Mouse (Mus musculus): ENCODE results near the gene Lrrc1. TPM values are rescaled to one million over a fixed set of nuclear protein-coding genes. Genes with fewer than 3 reads are reported as not detected.

The Lrrc1 gene
- total and polyA plus RNA-seq, 3 experiments = 5.3 to 12.1 TPM; not detected in 1

DNA sequence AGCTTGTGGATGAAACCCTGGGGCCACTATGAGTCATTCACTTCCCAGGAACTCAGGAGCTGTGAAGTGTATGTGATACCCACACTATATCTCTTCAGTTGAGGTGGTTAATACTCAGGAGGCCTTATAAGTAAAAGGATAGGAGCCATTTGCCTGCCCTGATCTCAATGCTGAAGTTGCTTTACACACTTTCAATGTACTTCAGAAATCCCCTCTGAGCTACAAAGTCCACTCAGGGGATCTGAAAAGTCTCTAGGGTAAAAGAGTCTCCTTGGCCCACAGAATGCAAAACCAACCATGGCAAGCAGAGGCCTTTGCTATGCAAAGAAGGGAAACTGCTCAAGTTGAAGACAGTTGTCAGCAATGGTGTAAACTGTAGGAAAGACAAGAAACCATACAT lies 17.2 kb upstream of the Lrrc1 start:
- Histone ChIP-seq H3K9ac (ENCODE audit: control insufficient read depth, low read depth, low read length, poor library complexity, severe bottlenecking) (no peak overlapping the region), H3K27me3 (ENCODE audit: control insufficient read depth in 1 of 2, insufficient read depth in 2 of 2, low read length in 2 of 2) (peaks cover 0 to 2% of the 10 kb centered on the region in 2 experiments; a peak in 1 of 4 replicates), H3K9me3 (replicated peaks; ENCODE audit: insufficient read depth, low read length) (no peaks in the 10 kb centered on the region), H3K27ac (ENCODE audit: control insufficient read depth, low read depth, low read length) (no peak overlapping the region), H3K36me3 (ENCODE audit: control insufficient read depth in 1 of 2, insufficient read depth in 2 of 2, low read length in 2 of 2) (no peaks in the 10 kb centered on the region), H3K4me1 (ENCODE audit: control insufficient read depth in 1 of 2, insufficient read depth in 2 of 2, low read length in 2 of 2) (no peaks in the 10 kb centered on the region; a peak in 1 of 4 replicates), H3K79me2 (ENCODE audit: control insufficient read depth, insufficient read depth, low read length, poor library complexity) (no peaks in the 10 kb centered on the region), H3K4me3 (ENCODE audit: control insufficient read depth in 1 of 2, insufficient read depth in 1 of 2, low read depth in 2 of 2, low read length in 2 of 2) (no peak overlapping the region)
- DNase-seq (ENCODE audit: low read depth, low spot score) = no peak
- no peak for TF ChIP-seq NRF1 (IDR thresholded peaks at IDR 0.05; ENCODE audit: insufficient read depth, low read depth, low read length, poor library complexity, severe bottlenecking)
- TF ChIP-seq RAD21 (IDR thresholded peaks at IDR 0.05; ENCODE audit: low read depth, low read length) = no peak
- no peak for TF ChIP-seq ETS1 (IDR thresholded peaks at IDR 0.05; ENCODE audit: low read depth, low read length)
- no peak for TF ChIP-seq TCF12 (IDR thresholded peaks at IDR 0.05; ENCODE audit: low read depth, low read length)
- no peak for TF ChIP-seq ZC3H11A (IDR thresholded peaks at IDR 0.05; ENCODE audit: low read depth, low read length)
- TF ChIP-seq UBTF (IDR thresholded peaks at IDR 0.05; ENCODE audit: borderline replicate concordance, insufficient read depth, low read depth, low read length) = no peak

DNA sequence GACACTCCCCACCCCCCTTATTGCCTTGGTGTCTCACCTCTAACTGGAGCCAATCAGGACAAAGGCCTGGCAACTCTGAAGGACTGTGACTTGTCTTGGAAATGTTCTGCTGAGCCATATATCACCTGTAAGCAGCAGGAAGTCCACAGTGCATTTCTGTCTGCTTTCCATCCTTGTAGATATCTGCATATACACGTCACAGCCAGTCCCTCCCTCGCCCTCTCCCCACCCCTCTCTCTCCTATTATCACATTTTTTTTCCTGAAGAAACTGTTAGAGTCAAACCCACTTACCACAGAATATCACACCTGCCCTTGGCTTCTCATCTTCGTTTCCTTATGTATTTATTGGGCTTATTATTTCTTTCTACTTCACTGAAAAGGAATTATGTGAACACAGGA lies 13.3 kb upstream of the Lrrc1 start:
- H3K27ac ChIP-seq (ENCODE audit: control insufficient read depth, low read depth, low read length) = no peak overlapping the region
- no peaks in the 10 kb centered on the region for H3K9me3 ChIP-seq (replicated peaks; ENCODE audit: insufficient read depth, low read length)
- H3K36me3 ChIP-seq (ENCODE audit: control insufficient read depth in 1 of 2, insufficient read depth in 2 of 2, low read length in 2 of 2) = no peaks in the 10 kb centered on the region
- DNase-seq (ENCODE audit: low read depth, low spot score) = peak; percentile 37
- no peaks in the 10 kb centered on the region for H3K79me2 ChIP-seq (ENCODE audit: control insufficient read depth, insufficient read depth, low read length, poor library complexity)
- H3K27me3 ChIP-seq (ENCODE audit: control insufficient read depth in 1 of 2, insufficient read depth in 2 of 2, low read length in 2 of 2) = no peaks in the 10 kb centered on the region
- H3K4me1 ChIP-seq (ENCODE audit: control insufficient read depth in 1 of 2, insufficient read depth in 2 of 2, low read length in 2 of 2) = no peaks in the 10 kb centered on the region; a peak in 1 of 4 replicates
- TF ChIP-seq MXI1 (IDR thresholded peaks at IDR 0.05; ENCODE audit: low read depth, low read length) (peak; percentile 15; the same call in 1 of the 2 replicates), USF1 (IDR thresholded peaks at IDR 0.05; ENCODE audit: low read depth, low read length) (peak; percentile 10; the same call in 1 of the 2 replicates), MAZ (IDR thresholded peaks at IDR 0.05; ENCODE audit: low read depth, low read length) (no peak), BHLHE40 (IDR thresholded peaks at IDR 0.05; ENCODE audit: borderline replicate concordance, low read depth, low read length) (peak; percentile 72; the same call in 1 of the 2 replicates), ETS1 (IDR thresholded peaks at IDR 0.05; ENCODE audit: low read depth, low read length) (0 out of 2 replicates have a peak, but pooled peaks have one; percentile 23), POLR2A (IDR thresholded peaks at IDR 0.05; ENCODE audit: control insufficient read depth in 1 of 2, insufficient read depth in 1 of 2, low read depth in 1 of 2, low read length in 2 of 2, poor library complexity in 1 of 2) (no peak), ZNF384 (IDR thresholded peaks at IDR 0.05; ENCODE audit: low read depth, low read length) (peak; percentile 48; the same call in 1 of the 2 replicates)
- no peak overlapping the region for H3K9ac ChIP-seq (ENCODE audit: control insufficient read depth, low read depth, low read length, poor library complexity, severe bottlenecking)
- no peak overlapping the region for H3K4me3 ChIP-seq (ENCODE audit: control insufficient read depth in 1 of 2, insufficient read depth in 1 of 2, low read depth in 2 of 2, low read length in 2 of 2)

DNA sequence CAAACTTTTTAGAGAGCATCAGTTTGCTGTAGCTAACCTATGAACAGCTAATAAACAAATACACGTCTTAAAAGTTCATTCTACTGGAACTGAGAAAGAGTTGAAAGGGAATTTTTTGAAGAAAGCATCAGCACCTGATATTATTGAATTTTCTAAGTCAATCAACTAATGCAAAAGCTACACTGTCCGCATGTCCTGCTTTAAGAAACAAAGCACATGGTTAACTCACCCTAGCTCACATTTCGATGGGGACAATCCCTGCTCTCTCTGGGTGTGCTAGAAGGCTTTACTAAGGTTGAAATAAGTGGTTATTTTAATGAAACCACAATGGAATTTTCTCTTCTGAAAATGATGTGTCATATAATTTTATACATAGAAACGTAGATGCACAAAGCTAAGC lies 12.5 kb upstream of the Lrrc1 start:
- TF ChIP-seq TBP (IDR thresholded peaks at IDR 0.05; ENCODE audit: low read depth, low read length) (no peak), RAD21 (IDR thresholded peaks at IDR 0.05; ENCODE audit: low read depth, low read length) (no peak), BHLHE40 (IDR thresholded peaks at IDR 0.05; ENCODE audit: borderline replicate concordance, low read depth, low read length) (no peak), ELF1 (IDR thresholded peaks at IDR 0.05; ENCODE audit: low read depth, low read length) (no peak), ZMIZ1 (IDR thresholded peaks at IDR 0.05; ENCODE audit: low read depth, low read length) (no peak), TAL1 (IDR thresholded peaks at IDR 0.05; ENCODE audit: low read length) (no peak), TCF12 (IDR thresholded peaks at IDR 0.05; ENCODE audit: low read depth, low read length) (no peak), KAT2A (conservative IDR thresholded peaks at IDR 0.05; ENCODE audit: low read depth, low read length) (no peak), HCFC1 (IDR thresholded peaks at IDR 0.05; ENCODE audit: low read depth, low read length) (no peak), GABPA (IDR thresholded peaks at IDR 0.05; ENCODE audit: low read depth, low read length) (no peak), SIN3A (IDR thresholded peaks at IDR 0.05; ENCODE audit: low read length) (no peak), ETS1 (IDR thresholded peaks at IDR 0.05; ENCODE audit: low read depth, low read length) (no peak), CHD2 (IDR thresholded peaks at IDR 0.05; ENCODE audit: low read length) (no peak), MXI1 (IDR thresholded peaks at IDR 0.05; ENCODE audit: low read depth, low read length) (no peak), NRF1 (IDR thresholded peaks at IDR 0.05; ENCODE audit: insufficient read depth, low read depth, low read length, poor library complexity, severe bottlenecking) (no peak), GATA1 (IDR thresholded peaks at IDR 0.05; ENCODE audit: low read depth, low read length) (no peak)
- no peaks in the 10 kb centered on the region for H3K27me3 ChIP-seq (ENCODE audit: control insufficient read depth in 1 of 2, insufficient read depth in 2 of 2, low read length in 2 of 2)
- no peak for DNase-seq (ENCODE audit: low read depth, low spot score)
- H3K4me1 ChIP-seq (ENCODE audit: control insufficient read depth in 1 of 2, insufficient read depth in 2 of 2, low read length in 2 of 2) = no peaks in the 10 kb centered on the region; a peak in 1 of 4 replicates
- no peak overlapping the region for H3K27ac ChIP-seq (ENCODE audit: control insufficient read depth, low read depth, low read length)
- H3K9ac ChIP-seq (ENCODE audit: control insufficient read depth, low read depth, low read length, poor library complexity, severe bottlenecking) = no peak overlapping the region
- no peaks in the 10 kb centered on the region for H3K79me2 ChIP-seq (ENCODE audit: control insufficient read depth, insufficient read depth, low read length, poor library complexity)
- H3K9me3 ChIP-seq (replicated peaks; ENCODE audit: insufficient read depth, low read length) = no peaks in the 10 kb centered on the region
- no peaks in the 10 kb centered on the region for H3K36me3 ChIP-seq (ENCODE audit: control insufficient read depth in 1 of 2, insufficient read depth in 2 of 2, low read length in 2 of 2)
- H3K4me3 ChIP-seq (ENCODE audit: control insufficient read depth in 1 of 2, insufficient read depth in 1 of 2, low read depth in 2 of 2, low read length in 2 of 2) = no peak overlapping the region

Data from MEL (cell line).